Mouse (Mus musculus) embryonic fibroblast, embryonic 13.5 days (primary cell): Measurements from ENCODE around the gene Myoz2. TPM values are rescaled to one million over a fixed set of nuclear protein-coding genes. Genes with fewer than 3 reads are reported as not detected.

Experiments
- H3K27ac ChIP-seq: 2 replicates; pipeline ENCODE4 v1.5.1; 2012; ENCODE audit warnings: low read length, control low read depth, inconsistent platforms; ENCODE audit not compliant: insufficient read depth
- H3K4me1 ChIP-seq: 2 replicates; pipeline ENCODE4 v1.6.1; 2011; ENCODE audit warnings: low read length; ENCODE audit not compliant: control insufficient read depth, insufficient read depth
- H3K4me3 ChIP-seq: 2 replicates; pipeline ENCODE4 v1.5.1; 2011; ENCODE audit warnings: mild to moderate bottlenecking, control low read depth, low read length; ENCODE audit not compliant: insufficient read depth
- CTCF ChIP-seq: IDR thresholded peaks from 2 replicates; pipeline ENCODE4 v1.5.1; 2011; ENCODE audit warnings: mild to moderate bottlenecking, control low read depth, low read length, moderate library complexity, borderline replicate concordance; ENCODE audit not compliant: insufficient read depth
- POLR2A ChIP-seq: IDR thresholded peaks from 2 replicates; pipeline ENCODE4 v1.6.1; 2011; ENCODE audit warnings: low read depth, mild to moderate bottlenecking, control low read depth, low read length, moderate library complexity
- polyA plus RNA-seq: library from polyadenylated mRNA; stranded (reverse); fragments of >200 nt; gene quantifications from 2 replicates; pipeline ENCODE4 v1.2.4, GENCODE M21; 2011; ENCODE audit warnings: low read depth; ENCODE audit not compliant: missing spikeins, insufficient read length

Myoz2 gene
- polyA plus RNA-seq, 1 experiment, result not detected

- no peak overlapping the region for H3K4me3 ChIP-seq
- no peak for TF ChIP-seq CTCF
- no peak for TF ChIP-seq POLR2A
Measured at GRCm38 (mm10) chr3:123065466-123065865, 30.7 kb upstream of the Myoz2 start.

GRCm38 (mm10) chr3:123064186-123064585 lies 29.4 kb upstream of the Myoz2 start:
- Histone ChIP-seq H3K4me3 (no peak overlapping the region), H3K27ac (no peak overlapping the region), H3K4me1 (no peaks in the 10 kb centered on the region)
- TF ChIP-seq POLR2A (no peak), CTCF (no peak)

More at GRCm38 (mm10) chr3:123065466-123065865, 30.7 kb upstream of the Myoz2 start:
- Histone ChIP-seq H3K4me1 (no peaks in the 10 kb centered on the region), H3K27ac (no peak overlapping the region)

DNA sequence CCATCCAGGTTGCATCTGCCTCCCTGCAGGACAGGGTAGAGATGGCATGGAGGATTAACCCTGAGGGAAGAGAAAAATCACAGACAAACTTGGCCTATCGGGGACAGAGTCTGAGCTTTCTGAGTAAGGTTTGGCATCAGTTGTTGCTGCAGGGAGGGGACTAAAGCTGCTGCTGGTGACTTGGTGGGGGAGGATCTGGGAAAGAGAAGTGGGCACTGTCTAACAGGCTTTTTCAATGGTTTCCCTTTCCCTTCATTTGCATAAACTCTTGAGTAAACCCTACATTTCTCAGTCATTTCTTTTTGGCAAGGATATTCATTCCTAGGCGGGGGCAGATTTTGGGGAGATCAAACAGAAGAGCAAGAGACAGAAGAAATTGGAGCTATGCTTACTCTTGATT lies 27.1 kb upstream of the Myoz2 start:
- Histone ChIP-seq H3K4me3 (no peak overlapping the region), H3K27ac (no peak overlapping the region), H3K4me1 (no peaks in the 10 kb centered on the region)
- no peak for TF ChIP-seq POLR2A
- TF ChIP-seq CTCF, result no peak

DNA sequence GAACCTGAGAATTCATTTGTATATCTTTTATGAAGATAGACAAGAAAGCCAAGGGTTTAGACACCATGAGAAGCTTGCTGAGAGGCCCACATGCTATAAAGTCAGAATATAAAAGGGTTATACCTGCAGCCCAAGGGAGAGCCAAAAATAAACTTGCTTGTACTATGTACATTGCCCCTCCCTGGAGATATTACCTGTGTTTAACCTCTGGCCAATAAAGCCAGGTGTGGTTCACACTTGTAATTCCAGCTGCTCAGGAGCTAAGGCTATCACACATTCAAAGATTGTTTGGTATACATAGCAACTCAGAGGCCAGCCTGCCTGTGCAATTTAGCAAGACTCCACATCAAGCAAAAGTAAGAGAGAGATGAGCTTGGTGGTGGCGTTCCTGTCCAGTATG lies 24.0 kb upstream of the Myoz2 start:
- Histone ChIP-seq H3K4me3 (no peak overlapping the region), H3K4me1 (peaks cover 8% of the 10 kb centered on the region), H3K27ac (no peak overlapping the region)
- no peak for TF ChIP-seq CTCF
- no peak for TF ChIP-seq POLR2A

- no peak overlapping the region for H3K4me3 ChIP-seq
- TF ChIP-seq POLR2A (no peak), CTCF (no peak)
- H3K4me1 ChIP-seq, result peaks cover 14% of the 10 kb centered on the region
- H3K27ac ChIP-seq, result peak overlapping the region; percentile 98
Measured at GRCm38 (mm10) chr3:123054178-123054577, 19.4 kb upstream of the Myoz2 start.

DNA sequence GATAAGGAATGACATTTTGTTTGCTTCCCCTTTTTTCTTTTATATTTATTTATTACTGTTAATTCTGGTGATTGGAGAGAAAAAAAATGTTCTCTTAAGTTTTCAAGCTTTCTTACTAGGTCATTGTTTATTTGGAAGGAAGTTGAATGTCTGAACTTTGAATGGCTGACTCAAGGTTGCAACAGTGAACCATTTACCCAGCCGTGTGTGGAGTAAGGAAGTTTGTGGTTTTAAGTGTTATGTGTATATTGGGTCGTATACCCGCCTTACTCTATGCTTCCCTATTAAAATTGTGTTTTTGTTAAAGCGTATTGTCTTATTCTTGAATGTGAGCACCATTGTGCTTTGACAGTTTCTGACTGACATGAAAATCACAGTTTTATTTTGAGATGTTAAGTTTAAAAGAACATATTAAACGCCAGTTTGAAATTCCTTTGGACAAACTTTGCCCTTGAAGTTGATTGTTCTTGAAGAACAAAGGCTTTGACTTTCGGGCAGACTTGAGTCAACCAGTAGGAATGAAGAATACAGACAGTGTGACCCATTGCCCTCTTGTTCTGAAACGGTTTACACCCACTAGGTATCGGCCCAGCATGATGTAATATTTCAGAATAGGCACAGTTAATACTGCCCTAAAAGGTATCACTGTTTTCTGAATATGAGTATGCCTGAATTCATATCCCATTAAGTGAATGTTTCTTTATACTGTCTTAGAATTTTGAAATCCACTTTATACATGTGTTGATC lies 18.6 kb upstream of the Myoz2 start:
- H3K4me1 ChIP-seq, result peaks cover 14% of the 10 kb centered on the region
- no peak overlapping the region for H3K4me3 ChIP-seq
- peak overlapping the region; percentile 98 for H3K27ac ChIP-seq
- TF ChIP-seq CTCF, result no peak
- no peak for TF ChIP-seq POLR2A

- no peak for TF ChIP-seq POLR2A
- no peak for TF ChIP-seq CTCF
- H3K4me1 ChIP-seq, result peaks cover 5% of the 10 kb centered on the region; the same call in 1 of the 2 replicates
- H3K4me3 ChIP-seq, result no peak overlapping the region
- no peak overlapping the region for H3K27ac ChIP-seq
Measured at GRCm38 (mm10) chr3:123042308-123042707, 7.5 kb upstream of the Myoz2 start.

DNA sequence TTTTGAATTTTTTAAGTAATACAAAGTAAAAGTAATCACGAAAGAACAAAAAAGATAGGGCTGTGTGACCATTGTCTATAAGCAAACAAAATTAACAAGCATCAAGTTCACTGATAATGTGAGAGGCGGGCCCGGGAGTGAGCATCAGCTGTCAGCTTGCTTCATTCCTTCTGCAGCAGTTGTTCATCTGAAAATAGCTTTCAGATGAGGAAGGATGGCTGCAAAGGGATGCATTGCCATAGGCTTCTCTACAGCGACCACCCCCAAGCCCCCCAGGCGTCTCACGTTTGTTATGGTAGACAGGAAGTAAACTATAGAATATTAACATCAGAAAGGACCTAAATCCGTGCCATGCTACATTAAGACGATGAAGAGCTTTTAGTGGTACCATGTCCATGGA lies 1.0 kb downstream of the Myoz2 start:
- no peak for TF ChIP-seq CTCF
- no peak for TF ChIP-seq POLR2A
- no peaks in the 10 kb centered on the region for H3K4me1 ChIP-seq
- H3K4me3 ChIP-seq, result no peak overlapping the region
- no peak overlapping the region for H3K27ac ChIP-seq

GRCm38 (mm10) chr3:123025634-123026033 lies 9.2 kb downstream of the Myoz2 start:
- no peaks in the 10 kb centered on the region for H3K4me1 ChIP-seq
- H3K4me3 ChIP-seq, result no peak overlapping the region
- TF ChIP-seq CTCF, result no peak
- no peak for TF ChIP-seq POLR2A
- H3K27ac ChIP-seq, result no peak overlapping the region

DNA sequence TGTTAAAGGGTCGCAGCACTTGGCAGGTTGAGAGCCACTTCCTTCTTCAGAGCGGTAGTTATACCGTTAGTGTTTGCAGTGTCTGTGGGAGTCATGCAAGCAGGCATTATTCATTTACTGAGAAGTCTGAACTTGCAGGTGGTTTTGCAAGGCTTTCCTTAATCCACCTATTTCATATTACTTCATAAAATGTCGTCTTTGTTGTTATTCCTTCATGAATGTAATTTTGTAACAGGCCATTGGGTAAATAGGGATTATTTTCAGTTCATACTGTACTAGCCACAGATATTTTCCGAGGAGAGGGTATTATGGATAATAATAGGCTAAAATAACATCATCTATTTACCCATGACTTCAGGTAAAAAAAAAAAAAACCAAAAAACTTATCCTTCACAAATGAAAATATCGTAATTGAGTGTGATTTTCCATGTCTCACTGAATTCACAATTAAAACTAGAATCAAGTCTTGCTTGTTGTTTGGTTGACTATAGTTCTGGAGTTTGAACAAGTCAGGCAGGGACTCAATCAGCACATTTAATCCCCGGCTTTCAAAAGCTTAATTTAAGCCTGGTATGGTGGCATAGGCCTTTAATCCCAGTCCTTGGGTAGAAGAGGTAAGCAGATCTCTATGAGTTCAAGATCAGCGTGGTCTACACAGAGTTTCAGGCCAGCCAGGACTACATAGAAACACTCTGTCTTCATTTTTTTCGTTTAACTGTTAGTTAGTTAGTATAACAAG lies 10.2 kb downstream of the Myoz2 start:
- Histone ChIP-seq H3K27ac (no peak overlapping the region), H3K4me1 (no peaks in the 10 kb centered on the region), H3K4me3 (no peak overlapping the region)
- TF ChIP-seq POLR2A, result no peak
- TF ChIP-seq CTCF, result no peak
